9 mouse cellular contexts compared by ENCODE assay signal in genomic region chr3:100916844-100917243, GRCm38 (mm10). TPM values are rescaled to one million over a fixed set of nuclear protein-coding genes. Genes with fewer than 3 reads are reported as not detected.
DNase-seq lines count a peak whose midpoint lies in the region; ATAC-seq and TF ChIP-seq lines count a peak whose summit lies in the region.
"Had no signal": no experiment of that assay in that cellular context is flagged by ENCODE, and none has a peak within 500 bp of the region (broad histone marks: within the 10 kb centered on the region; RNA-seq: fewer than 3 reads in every experiment).

No protein-coding gene starts in this region.

- H3K36me3 ChIP-seq in heart, adult 2 months (ENCODE audit: control insufficient read depth, insufficient read depth, low read length): no peaks in the 10 kb centered on the region
- H3K36me3 ChIP-seq in heart, embryonic 11.5 days (ENCODE audit: control insufficient read depth, insufficient read depth, low read length): no peaks in the 10 kb centered on the region
- H3K36me3 ChIP-seq in thymus, adult 2 months (ENCODE audit: control insufficient read depth, insufficient read depth, low read length): no peaks in the 10 kb centered on the region
- H3K36me3 ChIP-seq: stomach, embryonic 15.5 days had no signal

- no peak overlapping the region for H3K9ac ChIP-seq in heart, adult 2 months (ENCODE audit: low read depth, low read length)
- no peak overlapping the region for H3K9ac ChIP-seq in heart, embryonic 11.5 days (ENCODE audit: low read depth, low read length)
- H3K9ac ChIP-seq: stomach, embryonic 15.5 days had no signal

- peak; percentile 85 for TF ChIP-seq CTCF in heart, adult 2 months (IDR thresholded peaks at IDR 0.05)
- no peak for TF ChIP-seq CTCF in thymus, adult 2 months (IDR thresholded peaks at IDR 0.05; ENCODE audit: borderline replicate concordance, control insufficient read depth, extremely low read depth, insufficient read depth, low read length, poor library complexity)

- intact Hi-C loops in heart, adult 2 months (cut with DNase I): loop anchor here (5.0 kb wide), 1 partner anchor 380 kb away; no protein-coding TSS in a partner anchor

- H3K9me3 ChIP-seq in heart, embryonic 11.5 days (replicated peaks; ENCODE audit: control insufficient read depth, low read length): no peaks in the 10 kb centered on the region
- H3K9me3 ChIP-seq: stomach, embryonic 15.5 days had no signal

- no peak overlapping the region for H3K27ac ChIP-seq in heart, adult 2 months
- H3K27ac ChIP-seq in heart, embryonic 11.5 days (ENCODE audit: low read depth, low read length): no peak overlapping the region
- no peak overlapping the region for H3K27ac ChIP-seq in thymus, adult 2 months (ENCODE audit: control insufficient read depth, insufficient read depth, low read length)
- H3K27ac ChIP-seq: stomach, embryonic 15.5 days had no signal

- 11% methylated on average over 7 of the region's 7 CpGs for WGBS in heart, adult 2 months
- 19% methylated on average over 7 of the region's 7 CpGs for WGBS in heart, embryonic 11.5 days (ENCODE audit: insufficient replicate concordance)
- 5% methylated on average over 7 of the region's 7 CpGs for WGBS in thymus, adult 2 months

- no peak overlapping the region for H3K4me2 ChIP-seq in heart, embryonic 11.5 days
- H3K4me2 ChIP-seq: stomach, embryonic 15.5 days had no signal

- H3K79me2 ChIP-seq in heart, adult 2 months (replicated peaks; ENCODE audit: control insufficient read depth, insufficient read depth, low read length): no peaks in the 10 kb centered on the region

- no peaks in the 10 kb centered on the region for H3K27me3 ChIP-seq in heart, adult 2 months (ENCODE audit: control insufficient read depth, insufficient read depth, low read length)
- H3K27me3 ChIP-seq in heart, embryonic 11.5 days (ENCODE audit: control insufficient read depth, insufficient read depth, low read length): no peaks in the 10 kb centered on the region
- H3K27me3 ChIP-seq in thymus, adult 2 months (ENCODE audit: control insufficient read depth, insufficient read depth, low read length): no peaks in the 10 kb centered on the region
- H3K27me3 ChIP-seq: stomach, embryonic 15.5 days had no signal

- ATAC-seq in heart, embryonic 11.5 days (replicated peaks; ENCODE audit: insufficient number of reproducible peaks, low FRiP score, low TSS enrichment): no peak
- ATAC-seq in megakaryocyte-erythroid progenitor cell, adult 5-6 weeks (replicated peaks; ENCODE audit: low FRiP score, low TSS enrichment, poor library complexity, severe bottlenecking): peak; percentile 47

- DNase-seq in heart, adult 2 months: no peak
- peak; percentile 11 for DNase-seq in thymus, postnatal 25 days
- DNase-seq in thymus, adult 2 months: no peak
- peak; percentile 18 for DNase-seq in fibroblast of lung, adult 2 months (ENCODE audit: low read depth)
- DNase-seq in testis, postnatal 10 days (ENCODE audit: low spot score): no peak
- no peak for DNase-seq in right cerebral cortex, postnatal 36 days (ENCODE audit: low spot score in 2 of 2)

- no peak for TF ChIP-seq POLR2A in heart, adult 2 months (IDR thresholded peaks at IDR 0.05; ENCODE audit: insufficient read depth, low read depth, low read length)
- TF ChIP-seq POLR2A in thymus, adult 2 months (IDR thresholded peaks at IDR 0.05; ENCODE audit: control insufficient read depth, extremely low read depth, insufficient read depth, low read length, poor library complexity): no peak

- no peak overlapping the region for H3K4me3 ChIP-seq in heart, adult 2 months
- no peak overlapping the region for H3K4me3 ChIP-seq in heart, embryonic 11.5 days (ENCODE audit: low read depth, low read length)
- no peak overlapping the region for H3K4me3 ChIP-seq in thymus, adult 2 months (ENCODE audit: control insufficient read depth, insufficient read depth, low read length)
- H3K4me3 ChIP-seq: stomach, embryonic 15.5 days had no signal

- H3K4me1 ChIP-seq in heart, adult 2 months (ENCODE audit: control insufficient read depth, insufficient read depth, low read length): peaks cover 1% of the 10 kb centered on the region; the same call in 1 of the 2 replicates
- H3K4me1 ChIP-seq in heart, embryonic 11.5 days (ENCODE audit: control insufficient read depth, insufficient read depth, low read length): no peaks in the 10 kb centered on the region
- 0 out of 2 replicates have a peak, but pooled peaks cover 2% of the 10 kb centered on the region for H3K4me1 ChIP-seq in thymus, adult 2 months (replicated peaks; ENCODE audit: control insufficient read depth, insufficient read depth, low read length)

- TF ChIP-seq EP300 in heart, adult 2 months (IDR thresholded peaks at IDR 0.05; ENCODE audit: insufficient read depth, low read depth, low read length): no peak

RNA-seq across cellular contexts. Expression of gene Trim45, which starts 5.2 kb away (rescaled TPM):
- total RNA-seq in heart, adult 2 months (2021): 10 to 100 TPM in 1 of 2 experiments, 1 to 10 TPM in 1; 9.6 to 10.3 TPM
- 2.5 and 2.7 TPM in 2 replicates for polyA plus RNA-seq in heart, adult 2 months (2012; rRNA removed)
- 2.5 and 3.9 TPM in 2 replicates for polyA plus RNA-seq in heart, embryonic 11.5 days (2014; fragmentation: Nextera tagmentation; extraction: Ambion mirVana)
- 3.0 and 3.2 TPM in 2 replicates for polyA plus RNA-seq in thymus, adult 2 months (2012; rRNA removed)
- total RNA-seq in megakaryocyte-erythroid progenitor cell, adult 5-6 weeks (2014; fragmentation: Nextera tagmentation): 1.0 and 1.1 TPM in 2 replicates
- total RNA-seq in megakaryocyte-erythroid progenitor cell, adult 5-6 weeks (2017): 1.2 and 4.8 TPM in 2 replicates

RNA-seq across cellular contexts. Expression of gene Ttf2, which starts 52.6 kb away (rescaled TPM):
- 1 to 10 TPM; 1.8 to 2.0 TPM for total RNA-seq in heart, adult 2 months (2021)
- 1.6 and 2.6 TPM in 2 replicates for polyA plus RNA-seq in heart, adult 2 months (2012; rRNA removed)
- 12.9 and 15.8 TPM in 2 replicates for polyA plus RNA-seq in heart, embryonic 11.5 days (2014; fragmentation: Nextera tagmentation; extraction: Ambion mirVana)
- polyA plus RNA-seq in thymus, adult 2 months (2012; rRNA removed): 9.4 and 13.1 TPM in 2 replicates
- total RNA-seq in megakaryocyte-erythroid progenitor cell, adult 5-6 weeks (2014; fragmentation: Nextera tagmentation): 23.5 and 37.1 TPM in 2 replicates
- total RNA-seq in megakaryocyte-erythroid progenitor cell, adult 5-6 weeks (2017): 27.3 and 30.1 TPM in 2 replicates

Comparison
In these comparisons a context has a peak if more than half of its experiments do, and no peak if none do; other contexts are left out.
1. DNase-seq: peak in thymus, postnatal 25 days (single experiment) and fibroblast of lung, adult 2 months (single experiment); none in heart, adult 2 months (0 of 2), thymus, adult 2 months (single experiment), testis, postnatal 10 days (single experiment) and right cerebral cortex, postnatal 36 days (0 of 2).